Mouse (Mus musculus): ENCODE data around the gene Haus2. TPM values are rescaled to one million over a fixed set of nuclear protein-coding genes. Genes with fewer than 3 reads are reported as not detected.
A peak's percentile ranks its signal among the peaks of the same experiment; 100 is the strongest.

Haus2 gene
- polyA plus RNA-seq, 2 experiments = 15.0 to 20.5 TPM

- Histone ChIP-seq H3K27ac (replicated peaks; ENCODE audit: low read depth, low read length) (no peak overlapping the region), H3K4me3 (replicated peaks; ENCODE audit: low read length) (no peak overlapping the region), H3K27me3 (ENCODE audit: control insufficient read depth, insufficient read depth, low read length) (no peaks in the 10 kb centered on the region), H3K9ac (ENCODE audit: low read depth, low read length, severe bottlenecking) (no peak overlapping the region), H3K9me3 (ENCODE audit: control insufficient read depth, low read length) (no peaks in the 10 kb centered on the region), H3K36me3 (ENCODE audit: control insufficient read depth, insufficient read depth, low read length) (peaks cover 20% of the 10 kb centered on the region), H3K4me1 (ENCODE audit: control insufficient read depth, insufficient read depth, low read length) (no peaks in the 10 kb centered on the region), H3K4me2 (replicated peaks; ENCODE audit: low read depth, low read length, severe bottlenecking) (no peak overlapping the region)
- DNase-seq (ENCODE audit: low spot score) = no peak
- no peak for ATAC-seq (ENCODE audit: low FRiP score, low read depth)
- no peak for TF ChIP-seq POLR2A (IDR thresholded peaks at IDR 0.05; ENCODE audit: borderline replicate concordance, extremely low read depth, insufficient read depth, insufficient read length)
Observed at GRCm38 (mm10) chr2:120622920-120623319, 13.7 kb downstream of the Haus2 start.

DNA sequence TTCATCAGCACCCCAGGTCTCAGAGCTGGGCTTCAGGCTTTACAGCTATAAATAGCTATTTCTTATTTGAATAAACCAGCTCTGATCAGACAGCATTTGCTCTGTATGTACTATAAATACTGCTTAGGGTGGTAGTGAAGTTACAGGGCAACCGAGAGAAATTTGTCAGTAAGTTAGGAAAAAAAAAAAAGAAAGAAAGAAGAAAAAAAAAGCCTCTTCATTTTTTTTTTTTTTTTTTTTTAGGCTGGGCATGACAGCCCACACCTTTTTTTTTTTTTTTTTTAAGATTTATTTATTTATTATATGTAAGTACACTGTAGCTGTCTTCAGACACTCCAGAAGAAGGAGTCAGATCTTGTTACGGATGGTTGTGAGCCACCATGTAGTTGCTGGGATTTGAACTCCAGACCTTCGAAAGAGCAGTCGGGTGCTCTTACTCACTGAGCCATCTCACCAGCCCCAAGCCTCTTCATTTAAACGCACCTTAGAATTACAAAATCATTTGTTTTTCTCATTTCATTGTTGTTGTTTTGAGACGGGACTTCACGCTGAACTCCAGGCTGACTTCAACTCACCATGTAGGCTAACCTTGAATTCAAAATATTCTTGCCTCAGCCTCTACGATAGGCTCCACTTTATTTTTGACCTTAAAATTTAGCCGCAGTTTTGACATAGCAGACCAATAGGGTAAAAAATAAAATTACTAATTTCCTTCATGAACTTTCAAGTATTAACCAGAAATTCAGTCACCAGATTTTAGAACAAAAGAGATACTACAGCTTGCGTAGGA, 19.1 kb downstream of the Haus2 start:
- H3K4me1 ChIP-seq (ENCODE audit: control insufficient read depth, insufficient read depth, low read length) = peaks cover 9% of the 10 kb centered on the region
- ATAC-seq (ENCODE audit: low FRiP score, low read depth) (peak; percentile 29; the same call in 1 of the 2 replicates), DNase-seq (ENCODE audit: low spot score) (no peak)
- 0 out of 2 replicates have a peak, but pooled peaks cover 5% of the 10 kb centered on the region for H3K36me3 ChIP-seq (ENCODE audit: control insufficient read depth, insufficient read depth, low read length)
- no peak overlapping the region for H3K27ac ChIP-seq (replicated peaks; ENCODE audit: low read depth, low read length)
- peak overlapping the region; percentile 63 for H3K4me3 ChIP-seq (replicated peaks; ENCODE audit: low read length)
- WGBS = 30% methylated on average over 10 of the region's 10 CpGs
- TF ChIP-seq POLR2A (IDR thresholded peaks at IDR 0.05; ENCODE audit: borderline replicate concordance, extremely low read depth, insufficient read depth, insufficient read length) = no peak
- no peak overlapping the region for H3K9ac ChIP-seq (ENCODE audit: low read depth, low read length, severe bottlenecking)
- H3K4me2 ChIP-seq (replicated peaks; ENCODE audit: low read depth, low read length, severe bottlenecking) = peak overlapping the region; percentile 75
- H3K27me3 ChIP-seq (ENCODE audit: control insufficient read depth, insufficient read depth, low read length) = no peaks in the 10 kb centered on the region
- no peaks in the 10 kb centered on the region for H3K9me3 ChIP-seq (ENCODE audit: control insufficient read depth, low read length)

DNA sequence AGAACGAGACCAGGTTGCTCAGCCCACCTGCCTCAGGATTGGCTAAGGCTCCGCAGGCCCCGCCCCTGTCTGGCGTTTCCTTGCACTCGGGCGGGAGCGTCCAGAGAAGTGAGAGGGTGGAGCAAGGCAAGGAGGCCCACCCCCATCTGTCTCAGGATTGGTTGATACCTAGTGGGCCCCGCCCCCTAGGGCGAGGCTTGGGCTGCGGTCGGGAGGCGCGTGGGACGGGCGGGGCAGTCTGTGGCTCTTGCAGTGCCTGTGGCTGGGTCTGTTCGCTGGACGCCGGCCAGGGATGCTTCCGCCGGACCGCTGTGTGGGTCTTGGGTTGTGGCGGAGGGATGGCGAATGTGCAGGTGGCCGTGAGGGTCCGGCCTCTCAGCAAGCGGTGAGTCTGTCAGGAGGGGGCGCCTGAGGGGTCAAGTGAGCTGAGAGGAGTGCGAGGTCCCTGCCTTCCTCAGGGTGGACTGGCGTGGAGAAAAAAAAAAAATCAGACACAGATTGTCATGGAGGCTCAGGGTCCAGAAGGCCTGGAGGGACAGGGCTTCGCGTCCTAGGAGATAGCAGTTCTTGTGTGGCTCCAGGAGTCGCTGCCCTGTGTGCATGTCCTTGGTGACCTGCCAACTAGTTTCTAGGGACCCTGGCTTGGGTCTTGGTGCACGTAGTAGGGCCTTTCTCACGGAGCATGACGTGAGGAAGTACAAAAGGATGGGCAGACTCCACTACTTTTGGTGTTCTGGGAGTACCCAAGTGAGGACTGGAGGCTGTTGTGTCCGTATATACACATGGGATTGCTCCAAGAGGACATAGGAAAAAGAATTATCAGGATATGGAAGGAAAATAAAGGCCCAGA, 19.9 kb downstream of the Haus2 start, which contains the start of gene Stard9:
TSS of gene Stard9 (plus strand) at position 236 of the 850 bp plus-strand sequence.
- peak within 1 kb of the TSS; percentile 75 for H3K4me2 ChIP-seq (replicated peaks; ENCODE audit: low read depth, low read length, severe bottlenecking)
- H3K27me3 ChIP-seq (ENCODE audit: control insufficient read depth, insufficient read depth, low read length) = no peaks in the 10 kb centered on the region
- ATAC-seq (ENCODE audit: low FRiP score, low read depth) (peak; percentile 99), DNase-seq (ENCODE audit: low spot score) (peak; percentile 100)
- peak within 1 kb of the TSS; percentile 61 for H3K9ac ChIP-seq (ENCODE audit: low read depth, low read length, severe bottlenecking)
- H3K36me3 ChIP-seq (ENCODE audit: control insufficient read depth, insufficient read depth, low read length) = 0 out of 2 replicates have a peak, but pooled peaks cover 5% of the 10 kb centered on the region
- no peak within 1 kb of the TSS for H3K27ac ChIP-seq (replicated peaks; ENCODE audit: low read depth, low read length)
- H3K4me3 ChIP-seq (replicated peaks; ENCODE audit: low read length) = peak within 1 kb of the TSS; percentile 63
- 3% methylated on average over 34 of the region's 36 CpGs for WGBS
- H3K4me1 ChIP-seq (ENCODE audit: control insufficient read depth, insufficient read depth, low read length) = peaks cover 9% of the 10 kb centered on the region
- TF ChIP-seq POLR2A (IDR thresholded peaks at IDR 0.05; ENCODE audit: borderline replicate concordance, extremely low read depth, insufficient read depth, insufficient read length) = 0 out of 2 replicates have a peak, but pooled peaks have one; percentile 49
- no peaks in the 10 kb centered on the region for H3K9me3 ChIP-seq (ENCODE audit: control insufficient read depth, low read length)

- Histone ChIP-seq H3K4me3 (replicated peaks; ENCODE audit: low read length) (no peak overlapping the region), H3K9me3 (ENCODE audit: control insufficient read depth, low read length) (no peaks in the 10 kb centered on the region), H3K36me3 (ENCODE audit: control insufficient read depth, insufficient read depth, low read length) (0 out of 2 replicates have a peak, but pooled peaks cover 5% of the 10 kb centered on the region), H3K9ac (ENCODE audit: low read depth, low read length, severe bottlenecking) (no peak overlapping the region), H3K27ac (replicated peaks; ENCODE audit: low read depth, low read length) (no peak overlapping the region), H3K27me3 (ENCODE audit: control insufficient read depth, insufficient read depth, low read length) (no peaks in the 10 kb centered on the region), H3K4me1 (ENCODE audit: control insufficient read depth, insufficient read depth, low read length) (peaks cover 9% of the 10 kb centered on the region), H3K4me2 (replicated peaks; ENCODE audit: low read depth, low read length, severe bottlenecking) (0 out of 2 replicates have a peak overlapping the region, but pooled peaks have one; percentile 75)
- 77% methylated on average over 2 of the region's 2 CpGs for WGBS
- ATAC-seq (ENCODE audit: low FRiP score, low read depth) = no peak
- no peak for TF ChIP-seq POLR2A (IDR thresholded peaks at IDR 0.05; ENCODE audit: borderline replicate concordance, extremely low read depth, insufficient read depth, insufficient read length)
- DNase-seq (ENCODE audit: low spot score) = no peak
Observed at GRCm38 (mm10) chr2:120630246-120630645, 21.1 kb downstream of the Haus2 start.

GRCm38 (mm10) chr2:120630655-120631054, 21.5 kb downstream of the Haus2 start:
- 0 out of 2 replicates have a peak, but pooled peaks cover 5% of the 10 kb centered on the region for H3K36me3 ChIP-seq (ENCODE audit: control insufficient read depth, insufficient read depth, low read length)
- no peak for TF ChIP-seq POLR2A (IDR thresholded peaks at IDR 0.05; ENCODE audit: borderline replicate concordance, extremely low read depth, insufficient read depth, insufficient read length)
- DNase-seq (ENCODE audit: low spot score) (no peak), ATAC-seq (ENCODE audit: low FRiP score, low read depth) (no peak)
- no peaks in the 10 kb centered on the region for H3K9me3 ChIP-seq (ENCODE audit: control insufficient read depth, low read length)
- H3K27me3 ChIP-seq (ENCODE audit: control insufficient read depth, insufficient read depth, low read length) = no peaks in the 10 kb centered on the region
- H3K4me2 ChIP-seq (replicated peaks; ENCODE audit: low read depth, low read length, severe bottlenecking) = no peak overlapping the region
- H3K4me3 ChIP-seq (replicated peaks; ENCODE audit: low read length) = no peak overlapping the region
- 83% methylated on average over 2 of the region's 2 CpGs for WGBS
- peaks cover 9% of the 10 kb centered on the region for H3K4me1 ChIP-seq (ENCODE audit: control insufficient read depth, insufficient read depth, low read length)
- H3K27ac ChIP-seq (replicated peaks; ENCODE audit: low read depth, low read length) = no peak overlapping the region
- H3K9ac ChIP-seq (ENCODE audit: low read depth, low read length, severe bottlenecking) = no peak overlapping the region
